Mouse (Mus musculus): ENCODE results near the gene Cpn1.

Gene Cpn1

DNA sequence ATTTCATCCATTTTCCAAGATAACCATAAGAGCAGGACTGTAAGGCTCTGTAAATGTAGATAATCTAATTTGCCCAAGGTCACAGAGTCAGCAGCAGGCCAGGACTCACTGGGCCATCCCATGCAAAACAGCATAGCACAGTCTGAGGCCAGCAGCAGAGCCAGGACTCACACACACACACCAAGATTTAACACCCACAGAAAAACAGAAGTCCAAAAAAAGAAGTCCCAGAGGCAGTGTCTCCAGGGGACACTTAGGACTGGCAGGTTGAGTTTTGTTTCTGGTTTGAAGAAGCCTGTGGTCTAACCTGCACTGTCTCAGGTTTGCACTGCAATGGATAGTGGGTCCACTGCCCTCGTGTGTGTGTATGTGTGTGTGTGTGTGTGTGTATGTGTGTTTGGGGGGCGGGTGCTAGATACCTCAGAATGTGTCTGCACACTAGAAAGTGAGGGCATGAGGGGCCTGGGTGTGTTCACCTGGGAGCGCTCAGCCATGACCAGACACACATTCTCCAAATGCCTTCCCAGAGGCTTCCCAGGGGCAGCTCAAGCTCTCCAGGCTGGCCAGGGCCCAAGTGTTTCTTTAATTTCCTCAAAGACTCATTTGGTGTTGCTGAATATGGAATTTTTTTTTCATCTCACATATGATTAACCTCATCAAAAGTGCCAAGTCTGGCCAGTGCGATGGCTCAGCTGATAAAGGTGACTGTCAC is 73.4 kb downstream of the Cpn1 start:
- in situ Hi-C loops (cut with MboI, MseI) = no loop called here

DNA sequence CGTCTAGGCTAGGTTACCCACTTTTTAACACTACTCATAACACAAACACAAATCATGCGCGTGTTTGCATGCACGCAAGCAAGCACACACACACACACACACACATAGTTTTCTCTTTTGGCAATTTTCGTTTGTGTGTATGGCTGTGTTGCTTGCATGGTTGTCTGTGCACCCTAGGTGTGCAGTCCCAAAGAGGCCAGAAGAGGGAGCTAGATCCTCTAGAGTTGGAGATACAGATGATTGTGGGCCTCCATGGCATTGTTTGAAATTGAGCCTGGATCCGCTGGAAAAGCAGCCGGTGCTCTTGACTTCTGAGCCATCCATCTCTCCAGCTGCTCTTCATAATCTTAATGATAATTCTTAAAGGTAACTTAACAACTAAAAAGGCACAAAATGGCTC is 79.9 kb downstream of the Cpn1 start:
- in situ Hi-C loops (cut with MboI, MseI) = no loop called here

Measured in T-helper 1 cell (primary cell).